Mouse (Mus musculus): ENCODE measurements at regions not wholly inside any gene's neighbourhood (a gene's known extent, or its start where the extent isn't known, plus 50 kb on each side); places are given as distances from the start of the nearest gene placed in this dataset.

DNA sequence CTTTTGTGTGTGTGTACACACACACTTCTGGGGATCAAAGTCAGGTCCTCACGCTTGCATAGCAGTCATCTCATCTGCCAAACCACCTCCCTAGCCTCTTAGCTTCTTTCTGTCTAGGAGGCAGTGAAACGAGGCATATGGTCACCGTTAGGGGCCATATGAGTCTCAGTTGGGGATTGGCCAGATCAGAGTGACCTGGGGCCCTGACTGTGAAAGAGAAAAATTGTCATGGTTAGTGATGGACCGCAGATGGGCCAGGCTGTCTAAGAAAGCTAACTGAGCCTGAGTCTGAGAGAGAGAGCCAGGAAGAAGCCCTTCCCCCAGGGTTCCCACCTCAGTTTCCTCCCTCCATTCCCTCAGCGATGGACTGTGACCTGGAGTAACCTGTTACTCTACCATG, 89.8 kb downstream of the Anxa2 start:
- H3K4me3 ChIP-seq: no peak overlapping the region
- H3K27ac ChIP-seq: no peak overlapping the region
- no peak for DNase-seq
- TF ChIP-seq CTCF (IDR thresholded peaks at IDR 0.05): no peak
- intact Hi-C loops (cut with DNase I): no loop called here

Data from gastrocnemius, adult 2 months (tissue).